Mouse (Mus musculus) kidney, postnatal 36 days (tissue): ENCODE data around the gene Rgs2.

Experiments used
- DNase-seq, 2 experiments: peaks; one replicate each; pipeline ENCODE4 v3.0.0; 2021 to 2022; ENCODE audit warnings: mixed read lengths in 2 of 2

Rgs2 gene

DNA sequence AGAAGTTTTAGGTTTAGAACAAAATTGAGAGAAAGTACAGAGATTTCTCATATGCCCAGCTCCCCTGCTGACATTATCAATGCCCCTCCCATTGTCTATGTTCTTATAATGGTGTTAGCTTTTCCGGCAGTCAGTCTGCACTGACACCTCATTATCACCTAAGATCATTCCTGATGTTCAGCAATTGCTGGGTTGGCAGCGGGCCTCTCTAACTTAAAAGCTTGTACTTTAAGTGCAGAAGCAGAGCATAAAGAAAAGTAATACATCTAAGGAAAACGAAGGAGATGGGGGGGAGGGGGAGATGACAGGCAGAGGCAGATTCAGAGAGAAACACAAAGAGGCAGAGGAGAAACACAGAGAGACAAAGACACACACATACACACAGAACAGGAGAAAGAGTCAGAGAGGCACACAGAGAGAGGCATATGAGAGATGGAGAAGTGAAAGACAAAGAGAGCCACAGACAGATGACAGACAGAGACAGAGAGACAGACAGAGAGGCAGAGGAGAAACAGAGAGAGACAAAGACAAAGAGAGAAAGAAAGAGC, 21.1 kb downstream of the Rgs2 start:
- no peak for DNase-seq

DNA sequence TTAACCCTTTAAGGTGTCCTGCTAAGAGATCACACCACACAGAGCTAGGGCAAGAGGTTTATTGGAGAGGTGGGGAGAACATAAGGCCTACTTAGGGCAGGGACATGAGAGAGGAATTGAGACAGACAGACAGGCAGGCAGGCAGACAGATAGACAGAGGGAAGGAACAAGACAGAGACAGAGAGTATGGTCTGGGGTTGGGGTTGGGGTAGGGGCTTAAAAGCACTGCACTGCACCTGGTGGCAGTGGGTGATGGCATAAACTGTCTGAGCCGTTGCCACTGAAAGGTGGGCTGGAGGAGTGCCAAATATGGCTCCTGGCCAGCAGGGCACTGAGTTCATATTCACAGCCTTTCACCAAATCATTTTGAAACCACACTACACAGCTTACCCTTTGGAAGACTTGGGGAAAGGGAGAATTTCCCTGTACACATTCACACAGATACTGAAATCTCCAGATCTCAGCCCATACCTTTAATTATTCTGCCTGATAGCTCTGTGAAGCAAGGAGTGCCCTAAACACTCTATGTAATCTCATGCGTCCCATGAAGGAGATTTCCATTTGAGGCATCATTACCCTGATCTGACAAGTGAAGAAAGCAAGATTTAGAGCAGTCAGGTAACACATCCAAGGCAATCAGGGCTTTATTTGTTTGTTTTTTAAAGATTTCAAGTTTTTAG, 21.7 kb downstream of the Rgs2 start:
- DNase-seq: peak in 1 of 2 experiments; percentile 32

DNA sequence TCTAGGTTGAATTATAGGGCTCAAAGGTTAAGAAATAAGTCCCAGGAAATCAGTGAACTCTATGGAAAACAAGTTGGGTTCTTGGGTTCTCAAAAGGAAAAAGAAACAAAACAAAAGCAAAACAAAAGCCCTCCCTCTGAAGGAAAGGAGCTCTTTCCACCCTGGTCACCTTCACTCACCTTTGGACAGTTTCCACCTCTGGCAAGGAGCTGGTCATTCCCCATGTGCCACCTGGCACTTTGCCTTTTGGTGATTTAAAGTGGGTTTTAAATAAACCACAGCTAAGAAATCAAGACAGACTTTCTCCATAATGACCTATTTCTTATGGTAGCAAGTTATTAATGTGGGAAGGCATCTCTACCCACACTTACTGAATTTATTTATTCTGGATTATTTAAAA, 23.1 kb downstream of the Rgs2 start:
- peak; percentile 41 to 57 for DNase-seq

DNA sequence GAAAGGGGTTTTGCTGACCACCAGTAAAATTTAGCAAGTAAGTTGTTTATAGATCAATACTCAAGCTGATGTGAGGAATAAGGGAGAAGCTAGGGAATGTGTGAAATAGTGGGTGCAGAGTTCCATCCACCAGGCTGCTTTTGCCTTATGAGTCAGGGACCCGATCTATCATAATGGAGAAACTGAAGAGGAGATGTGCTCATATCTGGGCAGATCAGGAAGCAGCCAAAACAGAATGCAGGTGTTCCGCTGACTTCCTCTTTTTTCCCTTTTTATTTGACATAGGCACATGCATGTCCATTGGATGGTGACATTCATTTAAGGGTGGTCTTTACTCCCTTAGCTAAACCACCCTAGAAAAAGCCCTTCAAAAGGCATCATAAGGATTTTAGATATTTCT, 29.3 kb downstream of the Rgs2 start:
- DNase-seq: no peak

DNA sequence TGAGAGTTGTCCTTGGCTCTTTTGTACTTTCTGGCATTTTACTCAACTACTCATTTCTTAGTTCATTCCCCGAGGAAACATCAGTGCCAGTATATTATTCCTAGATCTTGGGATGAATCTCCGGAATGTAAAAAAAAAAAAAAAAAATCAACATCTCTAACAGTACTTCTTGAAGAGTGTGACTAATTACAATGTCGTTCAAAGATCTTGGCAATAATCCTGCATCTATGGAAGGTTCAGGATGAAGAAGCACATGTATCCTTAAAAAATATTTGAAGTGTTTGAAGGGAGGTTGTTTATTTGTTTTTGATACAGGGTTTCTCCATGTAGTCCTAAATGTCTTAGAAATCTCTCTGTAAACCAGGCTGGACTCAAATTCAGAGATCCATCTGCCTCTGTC, 41.7 kb downstream of the Rgs2 start:
- no peak for DNase-seq

DNA sequence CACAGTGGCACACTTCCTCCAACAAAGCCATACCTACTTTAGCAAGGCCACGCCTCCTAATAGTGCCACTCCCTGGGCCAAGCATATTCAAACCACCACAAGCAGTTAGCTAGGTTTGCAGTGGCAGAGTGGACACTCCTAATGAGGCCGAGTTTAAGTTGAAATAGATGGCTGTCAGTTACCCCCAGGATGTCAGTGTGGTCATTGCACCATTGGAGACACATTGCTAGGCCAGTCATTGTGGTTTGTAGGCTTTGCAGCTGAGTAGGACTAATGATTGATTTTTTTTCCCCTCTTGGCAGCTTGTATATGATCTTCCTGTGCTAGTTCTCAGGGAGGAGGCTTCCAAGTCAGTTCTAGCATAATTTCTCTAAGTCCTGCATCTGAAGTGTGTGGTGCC, 43.6 kb downstream of the Rgs2 start:
- DNase-seq: no peak

DNA sequence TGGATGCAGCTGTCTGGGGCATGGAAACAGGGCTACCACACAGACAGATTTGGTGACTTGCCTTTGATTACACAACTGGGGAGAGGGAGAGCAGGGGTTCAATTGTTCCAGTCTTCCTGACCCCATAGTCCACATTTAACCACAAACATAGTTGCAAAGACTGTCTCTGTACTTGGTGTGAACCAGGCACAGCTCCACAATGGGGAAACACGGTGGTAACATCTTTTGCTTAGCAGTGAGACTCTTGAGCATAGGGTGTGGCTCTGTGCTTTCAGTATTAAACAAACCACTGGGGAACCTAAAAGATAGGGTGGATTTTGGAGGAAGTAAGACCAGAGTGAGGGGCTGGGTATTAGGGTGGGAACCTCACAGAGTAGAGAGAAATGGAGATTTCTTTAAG, 47.9 kb downstream of the Rgs2 start:
- DNase-seq: no peak

DNA sequence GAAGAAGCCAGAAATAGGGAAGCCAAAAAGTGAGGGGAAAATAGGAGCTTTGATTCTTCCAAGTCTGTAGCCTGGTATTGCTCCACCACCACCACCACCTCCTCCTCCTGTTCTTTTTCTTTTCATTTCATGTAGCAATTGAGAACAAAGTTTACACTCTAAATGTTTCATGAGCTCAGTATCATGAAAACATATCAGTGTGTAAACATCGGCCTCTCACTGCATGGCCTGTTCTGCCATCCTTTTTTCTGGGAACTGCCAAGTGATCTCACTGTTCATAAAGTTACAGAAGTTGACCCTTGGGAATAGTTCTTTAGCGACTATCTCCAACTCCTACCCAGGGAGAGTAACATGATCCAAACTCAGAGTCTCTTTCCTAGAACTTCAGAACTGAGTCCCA, 51.1 kb downstream of the Rgs2 start:
- no peak for DNase-seq
